Mouse (Mus musculus) brain, embryonic 14.5 days (tissue): ENCODE measurements around the gene Lhx6.

Experiments
- CTCF ChIP-seq: fragments of 200-500 bp; IDR thresholded peaks from 2 replicates; pipeline ENCODE4 v1.5.1; 2012; ENCODE audit warnings: inconsistent platforms, mild to moderate bottlenecking, moderate library complexity, borderline replicate concordance; ENCODE audit not compliant: insufficient read depth, insufficient read length; ENCODE audit errors: extremely low read depth
- POLR2A ChIP-seq: fragments of 200-500 bp; IDR thresholded peaks from 2 replicates; pipeline ENCODE4 v1.6.1; 2012; ENCODE audit warnings: mild to moderate bottlenecking, inconsistent platforms, borderline replicate concordance; ENCODE audit not compliant: poor library complexity, insufficient read depth, insufficient read length, severe bottlenecking; ENCODE audit errors: extremely low read depth

DNA sequence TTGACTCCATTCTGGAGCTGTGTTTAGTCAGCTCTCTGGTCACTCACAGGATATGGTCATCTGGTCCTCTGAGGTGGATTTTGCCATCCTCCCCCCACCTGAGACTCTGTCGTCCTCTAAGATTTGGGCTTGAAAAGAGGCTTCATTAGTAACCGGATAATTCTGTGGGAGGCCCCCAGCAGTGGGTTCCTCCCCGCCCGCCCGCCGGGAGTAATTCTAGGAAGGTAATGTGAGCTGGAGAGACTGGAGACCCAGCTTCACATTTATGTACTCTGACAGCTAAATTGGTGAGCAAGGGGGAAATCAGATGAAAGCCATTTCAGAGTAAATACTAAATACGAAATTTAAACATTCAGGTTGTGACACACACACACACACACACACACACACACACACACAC, 3.4 kb upstream of the Lhx6 start:
- TF ChIP-seq POLR2A (no peak), CTCF (no peak)
